Mouse (Mus musculus): Measurements from ENCODE around the gene Carmil3.

The Carmil3 gene

GRCm38 (mm10) chr14:55544334-55544733 lies 53.9 kb downstream of the Carmil3 start:
- peak; percentile 31 for DNase-seq

DNA sequence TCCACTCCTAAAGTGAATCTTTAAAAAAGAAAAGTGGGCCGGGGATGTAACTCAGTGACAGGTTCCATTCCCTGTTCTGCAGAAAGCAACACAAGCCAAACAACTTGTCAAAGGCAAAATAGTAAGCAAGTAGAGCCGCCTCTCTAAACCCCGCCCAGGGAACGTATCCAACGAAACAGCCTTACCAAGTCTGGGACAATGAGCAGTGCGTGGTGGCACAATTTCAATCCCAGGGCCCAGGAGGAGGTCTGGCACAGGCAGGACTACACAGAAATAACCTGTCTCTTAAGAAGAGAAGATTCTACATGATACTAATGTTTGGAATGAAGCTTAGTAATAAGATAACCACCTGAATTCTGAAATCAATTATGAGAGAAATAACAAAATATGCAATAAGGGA lies 59.7 kb downstream of the Carmil3 start:
- DNase-seq, result no peak

GRCm38 (mm10) chr14:55551347-55551746 lies 60.9 kb downstream of the Carmil3 start:
- no peak for DNase-seq

- no peak for DNase-seq
Observed at GRCm38 (mm10) chr14:55551794-55552193, 61.3 kb downstream of the Carmil3 start.

DNA sequence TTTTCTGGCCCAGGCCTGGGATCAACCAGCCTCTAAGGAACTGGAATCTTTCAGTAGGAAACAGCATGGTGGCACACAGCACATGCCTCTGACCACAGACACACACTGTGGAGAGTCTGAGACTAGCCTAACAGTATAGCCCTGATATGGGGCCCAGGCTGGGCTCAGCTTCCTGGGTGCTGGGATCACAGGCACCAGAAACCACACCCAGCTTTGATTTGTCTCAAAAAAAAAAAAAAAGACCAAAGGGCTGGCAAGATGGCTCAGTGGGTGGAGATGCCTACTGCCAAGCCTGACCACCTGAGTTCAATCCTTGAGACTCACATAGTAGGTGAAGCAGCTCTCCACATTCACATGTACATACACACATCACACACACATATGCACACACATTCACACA lies 64.2 kb downstream of the Carmil3 start:
- DNase-seq, result no peak

- DNase-seq, result no peak
Observed at GRCm38 (mm10) chr14:55555788-55556187, 65.3 kb downstream of the Carmil3 start.

DNA sequence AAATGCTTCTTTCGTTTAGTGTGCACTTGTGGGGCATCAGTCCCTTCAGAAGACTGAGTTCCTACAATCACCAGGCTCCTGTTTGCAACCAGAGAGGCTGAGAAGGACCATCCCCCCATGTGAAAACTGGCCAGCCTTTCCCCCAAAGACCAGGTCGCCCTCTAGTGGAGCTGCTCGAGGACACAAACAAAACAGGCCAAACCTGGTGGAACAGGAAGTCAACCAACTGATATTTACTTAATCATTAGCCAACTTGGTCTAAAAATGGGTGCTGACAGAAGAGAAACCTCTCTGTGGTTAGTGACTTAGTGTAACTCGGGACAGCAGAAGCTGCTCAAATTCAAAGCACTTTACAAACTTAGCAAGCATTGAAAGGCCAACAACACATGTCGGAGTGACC lies 66.6 kb downstream of the Carmil3 start:
- peak; percentile 74 for DNase-seq

DNA sequence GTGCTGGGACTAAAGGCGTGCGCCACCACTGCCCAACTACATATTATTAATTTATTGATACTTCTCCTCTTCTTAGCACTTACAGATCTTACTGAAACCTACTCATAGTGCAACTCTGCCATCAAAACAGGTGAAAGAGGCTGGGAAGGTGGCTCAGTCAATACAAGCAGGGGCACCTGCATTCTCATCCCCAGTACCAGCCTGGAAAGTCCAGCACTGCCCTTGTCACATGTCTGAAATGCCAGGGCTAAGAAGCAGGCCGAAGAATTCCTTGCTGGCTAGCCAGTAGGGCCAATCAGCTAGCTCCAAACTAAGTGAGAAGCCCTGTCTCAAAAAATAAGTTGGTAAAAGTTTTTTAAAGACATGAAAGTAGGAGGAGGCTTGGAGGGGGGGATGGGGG lies 67.1 kb downstream of the Carmil3 start:
- no peak for DNase-seq

All from right cerebral cortex, postnatal 4 days (tissue).